Mouse (Mus musculus): ENCODE measurements around the gene Gpr108.
"Not testable (repeated sequence)": the region's sequence is repeated elsewhere in the genome, so short reads cannot be mapped to it uniquely, and the experiment has no call there.

Gene Gpr108

DNA sequence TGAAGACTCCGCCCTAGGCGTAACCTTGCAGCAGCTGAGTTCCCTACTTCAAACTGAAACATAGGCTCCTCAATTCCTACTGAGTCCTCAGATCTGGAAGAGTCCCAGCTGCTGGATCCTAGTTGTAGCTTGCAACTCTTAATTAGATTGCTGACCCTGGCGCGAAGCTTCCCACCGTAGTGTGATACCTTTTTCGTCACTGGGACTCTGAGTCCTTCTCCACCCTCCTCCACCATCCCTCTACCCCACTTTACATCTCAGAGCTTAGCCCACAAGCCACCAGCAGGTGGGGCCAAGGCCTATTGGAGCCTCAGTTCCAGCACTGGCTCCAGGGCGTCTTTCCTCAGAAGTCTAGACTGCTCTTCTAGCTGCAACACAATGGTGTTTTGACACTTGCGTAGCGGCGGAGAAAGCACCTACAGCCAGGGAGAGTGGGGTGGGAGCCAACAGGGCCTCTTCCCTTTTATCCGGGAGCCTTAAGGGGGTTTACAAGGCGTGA lies at the start of gene Gpr108:
Gpr108 (minus strand) TSS at position 246 of the 499 bp plus-strand sequence.
- peak; percentile 86 for DNase-seq

DNA sequence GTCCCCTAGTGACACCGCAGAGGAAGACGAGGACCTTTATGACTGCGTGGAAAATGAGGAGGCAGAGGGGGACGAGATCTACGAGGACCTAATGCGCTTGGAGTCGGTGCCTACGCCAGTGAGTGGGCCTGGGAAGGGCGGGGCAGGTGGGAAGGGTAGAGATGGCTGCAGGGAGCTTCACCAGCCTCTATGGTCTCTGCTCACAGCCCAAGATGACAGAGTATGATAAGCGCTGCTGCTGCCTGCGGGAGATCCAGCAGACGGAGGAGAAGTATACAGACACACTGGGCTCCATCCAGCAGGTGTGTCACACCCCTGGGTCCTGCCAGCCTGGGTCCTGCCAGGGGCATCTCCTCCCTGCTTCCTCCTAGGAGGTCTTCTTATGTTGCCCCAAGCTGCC lies 48.8 kb upstream of the Gpr108 start:
- no peak for DNase-seq

DNA sequence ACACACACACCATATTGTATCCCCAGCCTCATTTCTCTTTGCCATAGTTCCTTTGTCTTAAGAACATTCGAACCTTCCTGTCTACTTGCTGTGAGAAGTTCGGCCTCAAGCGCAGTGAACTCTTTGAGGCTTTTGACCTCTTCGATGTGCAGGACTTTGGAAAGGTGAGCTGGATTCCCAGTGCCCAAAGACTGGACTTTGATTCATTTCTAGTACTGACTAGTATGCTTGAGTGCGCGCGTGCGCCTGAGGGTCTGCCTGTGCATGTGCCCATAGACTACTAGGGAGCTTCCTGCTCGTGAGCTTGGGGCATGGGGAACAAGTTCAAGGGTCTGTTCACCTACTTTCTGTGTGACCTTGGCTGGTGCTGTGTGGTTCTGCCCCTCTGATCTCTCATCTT lies 47.7 kb upstream of the Gpr108 start:
- DNase-seq, result no peak

DNA sequence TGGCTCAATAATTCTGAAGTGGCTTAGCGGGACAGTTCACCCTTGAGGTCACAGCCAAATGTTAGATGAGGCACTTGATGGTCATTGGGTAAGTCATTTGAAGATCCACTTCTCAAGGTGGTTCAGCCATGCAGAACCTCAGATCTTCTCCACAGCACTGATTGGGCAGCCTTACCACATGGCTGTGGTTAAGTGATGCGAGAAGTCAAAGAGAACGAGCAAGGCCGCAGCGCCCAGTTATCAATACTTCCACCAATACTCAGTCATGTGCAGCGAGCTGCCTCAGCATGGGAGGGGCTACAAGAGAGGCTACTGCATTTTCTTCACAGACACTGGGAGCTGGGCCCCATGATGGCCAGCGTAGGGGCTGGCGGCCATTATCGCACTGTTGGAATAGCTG lies 44.7 kb upstream of the Gpr108 start:
- no peak for DNase-seq

DNA sequence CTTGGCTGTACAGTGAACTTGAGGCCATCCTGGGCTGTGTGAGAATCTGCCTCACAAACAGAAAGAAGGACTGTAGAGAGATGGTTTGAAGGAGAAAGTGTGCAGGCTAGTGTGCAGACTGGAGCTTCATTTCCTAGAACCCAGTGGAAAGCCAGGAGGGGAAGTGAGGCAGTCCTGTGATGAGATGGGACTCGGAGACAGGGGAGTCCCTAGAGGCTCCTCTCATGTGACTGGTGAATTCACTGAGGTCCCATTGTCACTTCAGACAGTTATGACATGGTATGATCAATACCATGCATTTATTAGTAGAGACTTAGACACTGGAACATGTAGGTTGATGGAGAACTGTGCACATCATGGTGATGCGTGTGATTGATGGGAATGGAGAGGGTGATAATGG lies 44.1 kb upstream of the Gpr108 start:
- no peak for DNase-seq

DNA sequence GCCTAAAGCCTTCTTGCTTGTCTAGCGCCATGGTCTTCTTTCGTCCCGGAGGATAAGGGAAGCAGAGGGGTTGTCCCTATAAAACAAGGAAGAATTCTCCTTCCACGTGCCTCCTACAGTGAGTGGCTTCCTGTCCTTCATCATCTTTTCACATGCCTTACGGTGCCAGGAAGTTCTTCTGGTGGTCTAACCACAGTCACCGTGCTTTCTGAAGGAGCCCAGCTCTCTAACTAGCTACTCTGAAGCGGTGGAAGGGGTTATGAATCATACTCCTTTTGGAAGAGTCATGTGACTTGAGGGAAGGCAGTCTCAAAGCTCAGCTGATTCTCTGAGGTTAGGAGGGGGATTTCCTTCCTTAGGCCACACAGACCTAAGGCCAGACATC lies 42.4 kb upstream of the Gpr108 start:
- DNase-seq, result no peak

DNA sequence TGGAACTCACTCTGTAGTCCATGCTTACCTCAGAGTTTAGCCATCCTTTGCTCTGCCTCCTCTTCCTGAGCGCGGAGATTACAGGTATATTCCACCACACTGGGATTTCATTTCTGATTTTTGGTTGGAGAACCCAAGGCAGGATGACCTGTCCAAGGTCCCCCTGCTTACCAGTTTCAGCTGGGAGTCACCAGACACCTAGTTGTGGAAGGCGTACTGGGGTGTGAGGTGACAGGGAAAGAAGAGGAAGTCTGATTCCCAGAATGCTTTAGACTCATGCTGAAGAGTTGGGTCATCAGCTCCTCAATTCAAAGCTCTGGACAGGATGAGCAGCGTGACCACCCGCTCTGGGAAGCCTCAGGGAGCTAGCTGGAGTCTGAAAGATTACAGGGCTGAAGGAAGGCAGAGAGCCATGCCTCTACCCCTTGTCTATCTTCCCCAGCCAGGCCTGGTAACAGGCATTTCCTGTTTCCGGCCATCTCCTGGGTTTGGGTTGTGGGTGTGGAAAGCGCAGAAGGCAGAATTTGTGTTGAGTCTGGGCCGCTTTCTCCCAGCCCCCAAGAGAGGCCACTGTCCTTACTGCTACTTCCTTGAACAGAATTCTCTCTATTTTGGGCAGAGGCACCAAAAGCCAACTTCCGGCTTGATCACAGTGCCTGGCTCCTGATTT lies 41.9 kb upstream of the Gpr108 start:
- DNase-seq, result no peak

DNA sequence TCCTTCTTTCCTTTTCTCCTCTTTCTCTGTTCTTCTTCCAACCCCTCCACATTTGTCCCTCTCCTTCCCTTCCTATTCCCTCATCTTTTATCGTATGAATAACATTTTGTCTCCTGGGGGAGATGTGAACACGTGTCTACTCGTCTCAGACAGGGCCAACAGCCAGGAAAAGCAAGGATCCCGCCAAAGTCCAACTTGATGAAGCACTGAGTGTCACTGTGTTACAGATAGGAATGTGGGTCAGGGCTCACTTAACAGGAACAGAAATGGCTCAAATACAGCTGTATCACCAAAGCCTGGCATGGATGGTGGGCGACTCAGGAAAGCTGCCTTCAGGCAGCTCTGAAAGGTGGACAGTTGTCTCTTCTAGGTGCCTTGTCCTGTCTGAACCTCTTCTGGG lies 41.0 kb upstream of the Gpr108 start:
- DNase-seq, result no peak

DNA sequence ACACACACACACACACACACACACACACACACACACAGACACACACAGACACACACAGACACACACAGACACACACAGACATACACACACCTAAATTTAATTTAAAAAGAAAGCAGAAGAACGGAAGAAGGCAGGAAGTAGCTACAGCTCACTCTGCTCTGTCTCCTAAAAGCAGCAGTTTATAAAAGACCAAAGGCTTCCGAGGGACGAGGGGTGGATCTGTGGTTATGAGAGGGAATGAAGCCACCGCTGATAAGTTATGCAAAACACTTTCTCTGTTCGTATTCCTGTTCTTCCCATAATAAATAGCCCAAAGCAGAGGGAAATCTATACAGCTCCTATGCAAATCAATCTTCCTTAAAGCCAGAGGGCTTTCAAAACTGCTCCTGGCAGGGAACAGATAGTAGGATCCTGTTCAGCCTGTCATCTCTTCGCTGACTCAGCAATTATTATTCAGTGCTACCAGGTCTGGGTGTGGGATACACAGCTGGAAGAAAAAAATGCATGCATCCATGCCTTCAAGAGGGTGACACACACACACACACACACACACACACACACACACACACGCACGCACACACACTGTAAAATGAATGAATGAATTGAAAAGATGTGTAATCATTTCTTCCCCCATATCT lies 38.6 kb upstream of the Gpr108 start:
- DNase-seq, result no peak

DNA sequence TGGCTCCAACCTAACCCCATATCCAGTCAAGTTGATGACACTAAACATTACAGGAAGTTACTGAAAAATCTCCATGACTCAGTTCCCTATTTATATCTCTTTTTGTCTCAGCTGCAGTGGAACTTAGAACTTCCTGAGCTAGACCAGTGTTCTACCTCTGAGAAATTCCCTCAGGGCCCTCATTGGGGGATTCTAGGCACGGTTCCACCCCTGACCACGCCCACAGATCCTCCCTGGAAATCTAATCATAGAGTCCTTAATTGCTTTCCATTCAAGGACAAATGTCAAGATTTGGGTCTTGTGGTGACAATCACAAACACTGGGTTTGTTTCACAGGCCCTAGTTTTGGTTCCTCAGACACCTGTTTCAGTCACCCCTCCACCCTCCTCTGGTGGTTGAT lies 36.8 kb upstream of the Gpr108 start:
- no peak for DNase-seq

DNA sequence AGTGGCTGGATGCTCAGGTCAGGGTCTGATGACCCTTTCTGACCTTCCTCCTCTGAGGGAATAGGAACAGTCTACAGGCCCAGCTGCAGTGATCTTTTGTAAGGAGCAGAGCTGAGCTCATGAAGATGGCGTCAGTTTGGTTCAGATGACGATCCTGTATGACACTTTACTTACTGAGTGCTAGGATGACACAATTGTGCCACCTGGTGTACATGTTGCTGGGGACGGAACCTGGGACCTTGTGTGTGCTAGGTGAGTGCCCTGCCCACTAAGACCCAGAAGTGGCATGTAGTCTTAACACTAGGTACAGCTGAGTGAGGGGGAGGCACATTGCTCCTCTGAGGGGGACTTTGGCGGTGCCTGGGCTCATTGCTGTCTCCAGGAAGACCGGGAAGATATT lies 35.7 kb upstream of the Gpr108 start:
- no peak for DNase-seq

DNA sequence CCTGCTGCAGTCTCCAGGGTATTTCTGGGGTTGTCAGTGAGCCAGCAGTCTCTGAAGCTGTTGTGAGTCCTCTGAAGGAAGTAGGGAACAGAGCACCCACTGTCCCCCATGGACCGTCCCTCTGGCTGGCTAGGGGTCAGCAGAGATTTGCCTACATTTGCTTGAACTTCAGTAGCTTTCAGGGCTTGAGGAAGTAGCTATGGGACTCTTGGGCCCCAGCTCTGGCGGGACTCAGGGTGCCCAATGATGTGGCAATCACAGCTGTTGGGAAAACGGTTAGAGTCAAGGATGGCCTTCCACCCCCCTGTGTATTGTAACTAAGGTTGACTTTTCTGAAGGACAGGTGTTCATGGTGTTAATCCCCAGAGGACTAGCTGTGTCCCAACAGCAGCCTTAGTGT lies 32.2 kb upstream of the Gpr108 start:
- DNase-seq, result no peak

DNA sequence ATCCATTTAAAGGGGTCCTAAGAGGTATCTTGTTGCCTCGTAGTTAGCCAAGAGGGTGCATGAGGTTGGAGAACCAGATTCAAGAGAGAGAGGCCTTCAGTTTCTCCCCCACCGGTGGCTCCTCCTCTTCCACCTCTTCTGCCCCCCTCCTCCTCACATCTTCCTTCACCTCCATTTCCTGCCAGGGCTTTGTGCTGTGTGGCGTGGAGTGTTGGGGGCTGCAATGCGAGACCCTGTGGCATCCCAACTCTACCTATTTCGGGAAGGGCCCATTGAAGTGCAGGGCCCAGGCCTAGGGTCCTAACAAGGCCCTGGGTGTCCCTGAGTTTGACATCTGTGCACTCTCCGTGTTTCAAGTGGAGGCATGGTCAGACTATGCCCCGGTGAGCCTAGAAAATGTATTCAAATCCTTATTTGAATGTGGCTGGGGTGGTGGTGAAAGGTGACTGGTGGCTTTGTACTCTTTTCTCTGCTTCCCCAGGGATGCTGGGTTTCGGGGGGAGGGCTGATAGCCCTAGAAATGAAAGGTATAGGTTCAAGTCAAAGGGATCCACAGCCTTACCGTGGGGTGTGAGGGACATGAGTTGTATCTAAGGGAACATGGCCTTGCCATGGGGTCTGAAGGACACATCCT lies 31.5 kb upstream of the Gpr108 start:
- DNase-seq, result no peak

DNA sequence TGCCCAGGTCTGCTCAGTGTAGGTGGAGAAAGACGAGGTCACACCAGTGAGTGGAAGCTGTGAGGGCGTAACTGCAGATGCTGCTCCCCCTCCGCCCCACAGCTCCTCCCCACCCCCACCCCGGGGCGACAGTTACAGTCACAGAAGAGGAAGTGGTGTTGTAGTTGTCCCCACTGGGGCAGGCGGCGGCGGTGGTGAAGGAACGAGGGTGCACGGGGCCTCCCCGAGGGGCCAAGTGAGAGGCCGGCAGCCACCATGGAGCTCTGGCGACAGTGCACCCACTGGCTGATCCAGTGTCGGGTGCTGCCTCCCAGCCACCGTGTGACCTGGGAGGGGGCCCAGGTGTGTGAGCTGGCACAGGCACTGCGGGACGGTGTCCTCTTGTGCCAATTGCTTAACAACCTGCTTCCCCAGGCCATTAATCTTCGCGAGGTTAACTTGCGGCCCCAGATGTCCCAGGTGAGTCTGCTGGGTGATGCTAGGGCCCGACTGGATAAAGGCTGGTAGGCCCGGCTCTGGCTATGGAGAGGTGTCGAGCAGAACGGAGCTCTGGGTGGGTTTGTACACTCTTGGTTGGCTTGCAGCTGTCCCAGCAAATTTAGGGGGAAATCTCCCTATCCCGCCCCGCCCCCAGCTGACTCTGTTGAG lies 30.8 kb upstream of the Gpr108 start, which contains the start of gene Vav1:
Vav1 (plus strand) TSS at position 158 of the 648 bp plus-strand sequence.
- DNase-seq, result no peak

DNA sequence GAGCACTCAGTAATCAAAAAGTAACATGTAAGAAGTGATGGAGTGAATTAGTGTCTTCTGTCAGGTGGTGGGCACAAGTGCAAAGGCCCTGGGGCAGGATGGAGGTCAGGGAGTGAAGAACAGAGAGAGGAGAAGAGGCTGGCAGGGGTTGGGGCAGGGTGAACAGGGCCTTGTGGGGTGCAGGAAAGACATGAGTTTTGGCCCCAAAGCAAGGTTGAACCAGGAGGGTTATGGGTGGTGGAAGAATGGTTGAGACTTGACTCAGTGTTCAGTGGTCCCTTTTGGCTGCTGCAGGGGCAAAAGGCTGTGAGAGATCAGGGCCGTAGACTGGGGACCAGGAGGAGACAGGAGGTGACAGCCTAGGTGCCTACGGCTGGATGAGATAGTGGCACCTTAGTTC lies 30.3 kb upstream of the Gpr108 start:
- DNase-seq, result no peak

DNA sequence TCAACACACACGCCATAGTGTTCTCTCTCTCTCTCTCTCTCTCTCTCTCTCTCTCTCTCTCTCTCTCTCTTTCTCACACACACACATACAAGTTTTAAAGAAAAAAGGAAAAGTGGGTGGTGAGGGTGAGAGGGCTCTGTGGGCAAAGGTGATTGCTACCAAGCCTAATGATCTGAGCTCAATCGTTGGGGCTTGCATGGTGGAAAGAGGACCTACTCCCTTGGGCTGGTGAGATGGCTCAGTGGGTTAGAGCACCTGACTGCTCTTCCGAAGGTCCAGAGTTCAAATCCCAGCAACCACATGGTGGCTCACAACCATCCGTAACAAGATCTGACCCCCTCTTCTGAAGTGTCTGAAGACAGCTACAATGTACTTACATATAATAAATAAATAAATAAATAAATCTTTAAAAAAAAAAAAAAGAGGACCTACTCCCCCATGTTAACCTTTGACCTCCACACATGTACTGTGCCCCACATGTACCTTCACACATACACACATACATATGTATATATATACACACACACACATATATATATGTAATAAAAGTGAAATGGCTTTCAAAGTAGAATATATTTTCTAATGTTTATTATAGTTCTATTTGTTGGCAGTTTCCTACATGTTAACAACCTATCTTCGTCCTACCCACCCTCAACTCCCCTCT lies 29.5 kb upstream of the Gpr108 start:
- not testable (repeated sequence) for DNase-seq

DNA sequence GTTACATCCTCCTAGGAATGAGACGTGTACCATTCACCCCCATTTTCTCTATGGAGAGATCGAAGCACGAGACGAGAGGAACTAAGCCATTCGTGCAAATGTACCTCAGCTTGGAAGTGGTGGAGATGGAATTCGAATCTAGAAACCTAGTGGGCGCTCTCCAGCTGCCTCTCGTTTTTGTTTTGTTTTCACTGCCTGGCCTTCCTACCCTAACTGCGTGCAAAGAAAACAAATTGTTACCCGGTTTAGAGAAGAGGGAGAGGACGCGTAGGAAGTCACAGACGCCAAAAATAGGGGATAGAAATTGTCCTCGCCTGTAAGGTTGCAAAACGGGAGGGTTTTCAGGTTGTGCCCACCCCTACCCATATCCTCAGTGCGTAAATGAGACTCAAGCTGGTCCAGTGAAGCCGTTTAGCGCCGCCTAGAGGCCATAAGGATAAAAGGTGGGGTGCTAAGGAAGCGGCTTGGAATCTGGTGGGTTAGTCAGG lies 28.4 kb upstream of the Gpr108 start:
- DNase-seq, result peak; percentile 77

DNA sequence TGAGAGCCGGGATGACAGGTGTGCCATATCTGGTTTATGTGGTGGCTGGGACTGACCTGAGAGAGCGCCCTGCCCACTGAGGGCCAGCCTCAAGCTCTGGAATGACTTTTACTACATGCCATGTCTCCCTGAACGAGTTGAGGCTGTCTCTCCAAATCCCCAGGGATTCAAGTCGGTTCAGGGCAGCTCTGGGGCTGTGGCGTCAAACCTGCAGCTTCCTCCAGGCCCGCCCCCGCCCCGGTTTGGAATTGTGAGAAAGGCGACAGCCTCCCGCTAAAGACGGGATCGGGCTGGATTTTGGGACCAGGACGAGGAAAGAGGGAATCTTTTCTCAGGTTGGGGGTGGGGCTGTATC lies 27.7 kb upstream of the Gpr108 start:
- no peak for DNase-seq

DNA sequence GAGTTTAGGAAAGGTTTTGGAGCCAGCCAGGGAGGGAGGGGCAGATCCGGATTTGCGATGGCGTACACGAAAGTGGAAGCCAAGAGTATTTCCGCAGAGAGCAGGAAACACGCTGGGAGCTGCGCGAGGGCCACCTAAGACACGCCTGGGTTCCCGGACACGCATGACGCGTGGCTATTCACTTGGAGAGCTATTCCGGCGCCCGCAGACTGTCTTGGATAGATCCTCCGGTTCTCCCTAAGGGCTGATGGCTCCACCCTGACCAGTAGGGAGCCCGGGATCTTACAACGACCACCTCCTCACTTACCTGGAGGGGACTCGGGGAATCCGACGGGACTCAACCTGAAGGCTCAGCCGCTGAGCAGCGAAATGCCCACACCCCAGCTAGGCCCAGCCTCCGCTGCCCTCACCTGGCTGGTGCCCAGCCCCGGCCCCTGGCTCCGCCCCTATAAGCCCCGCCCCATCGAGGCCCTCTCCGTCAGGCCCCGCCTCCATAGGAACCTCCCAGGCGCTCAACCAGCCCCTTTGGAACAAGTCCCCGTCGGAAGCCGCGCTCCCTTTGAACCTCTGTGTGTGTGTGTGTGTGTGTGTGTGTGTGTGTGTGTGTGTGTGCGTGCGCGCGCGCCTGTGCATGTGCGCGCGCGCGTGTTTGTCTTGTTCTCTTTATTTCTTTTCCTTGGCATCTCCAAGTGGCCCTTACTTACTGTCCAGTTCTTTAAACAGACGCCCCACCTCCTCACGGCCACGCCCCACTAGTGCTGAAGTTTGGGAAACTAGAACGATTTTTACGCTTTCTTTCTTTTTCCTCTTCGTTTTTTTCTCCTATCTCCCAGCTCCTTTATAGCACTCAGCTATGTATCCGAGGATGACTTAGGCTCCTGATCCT lies 27.1 kb upstream of the Gpr108 start:
- DNase-seq, result peak; percentile 82

DNA sequence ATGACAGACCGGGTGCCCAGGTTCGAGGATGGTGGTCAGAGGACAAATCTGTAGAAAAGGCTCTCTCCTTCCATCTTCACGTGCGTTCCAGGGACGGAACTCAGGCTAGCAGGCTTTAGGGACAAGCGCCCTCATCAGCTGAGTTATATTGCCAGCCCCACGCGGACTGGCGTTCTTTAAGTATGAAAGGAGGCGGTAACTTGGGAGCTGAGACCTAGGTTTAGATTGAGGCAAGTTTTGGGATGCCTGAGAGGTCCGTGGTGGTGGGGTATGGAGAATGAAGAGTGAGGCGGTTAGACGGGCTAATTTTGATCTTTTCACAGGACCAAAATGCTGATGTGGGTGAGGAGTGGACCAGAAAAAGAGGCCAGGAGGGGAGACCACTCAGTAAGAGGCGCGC lies 26.4 kb upstream of the Gpr108 start:
- no peak for DNase-seq

DNA sequence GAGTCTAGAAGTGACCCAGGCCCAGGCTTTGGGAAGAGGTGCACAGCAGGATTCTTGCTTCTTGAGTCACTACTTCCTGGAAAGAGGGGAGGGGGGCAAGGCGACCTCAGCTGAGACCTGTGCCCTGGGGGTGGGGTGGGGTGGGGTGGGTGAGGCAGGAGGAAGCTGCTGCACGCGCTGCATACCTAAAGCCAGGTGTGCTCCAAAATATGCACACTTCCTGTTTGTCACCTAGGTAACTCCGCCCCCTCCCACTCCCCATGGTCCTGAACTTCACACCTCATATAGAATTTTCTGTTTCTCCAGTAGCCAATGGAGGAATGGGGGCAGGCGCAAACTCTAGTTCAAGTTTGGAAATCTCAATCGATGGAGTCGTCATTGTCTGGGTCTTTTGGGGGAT lies 25.6 kb upstream of the Gpr108 start:
- DNase-seq, result no peak

DNA sequence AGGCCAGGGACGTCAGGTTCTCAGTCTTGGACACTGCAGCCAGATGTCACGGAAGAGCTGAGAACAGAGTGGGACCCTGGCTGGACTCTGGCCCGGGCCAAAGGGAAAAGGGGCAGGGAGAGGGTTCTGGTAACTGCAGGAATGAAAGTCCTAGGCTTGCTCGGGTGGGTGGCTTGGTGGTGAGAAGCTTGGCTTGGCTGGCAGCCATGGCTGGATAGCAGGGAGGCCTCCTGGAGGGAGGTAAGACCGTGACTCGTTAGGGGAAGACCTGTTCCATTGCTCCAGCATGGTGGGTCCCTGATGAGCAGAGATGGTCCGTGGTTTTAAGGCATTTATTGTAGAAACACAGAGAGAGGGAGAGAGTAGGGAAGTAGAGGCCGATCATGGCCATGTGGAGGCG lies 23.1 kb upstream of the Gpr108 start:
- DNase-seq, result no peak

Measured in cerebellum, adult 8-10 months (tissue).